Mouse (Mus musculus): Measurements from ENCODE around the gene Lypd3. TPM values are rescaled to one million over a fixed set of nuclear protein-coding genes. Genes with fewer than 3 reads are reported as not detected.
"Not testable (repeated sequence)": the region's sequence is repeated elsewhere in the genome, so short reads cannot be mapped to it uniquely, and the experiment has no call there.

Lypd3 gene
- polyA plus RNA-seq, 1 experiment from 2014 or later, result not detected

GRCm38 (mm10) chr7:24612308-24612910, 23.9 kb upstream of the Lypd3 start:
- POLR2A ChIA-PET, result no interaction called here

GRCm38 (mm10) chr7:24614816-24615215, 21.5 kb upstream of the Lypd3 start:
- no peak for TF ChIP-seq CTCF (IDR thresholded peaks at IDR 0.05)
- H3K27me3 ChIP-seq, result no peaks in the 10 kb centered on the region
- no peak for ATAC-seq
- POLR2A ChIA-PET, result no interaction called here
- CTCF ChIA-PET, result interaction anchor here (0.7 to 2.0 kb wide), 2 partner anchors 14 to 27 kb away, joined by 4 to 6 read pairs; no protein-coding TSS in a partner anchor
- no peak for DNase-seq (ENCODE audit: low read depth, low spot score)
- in situ Hi-C loops (cut with MboI; ENCODE audit: low pct_unique_long_range_greater_than_20kb), result no loop called here

More at GRCm38 (mm10) chr7:24612308-24612910, 23.9 kb upstream of the Lypd3 start:
- ATAC-seq (no peak), DNase-seq (ENCODE audit: low read depth, low spot score) (no peak)
- CTCF ChIA-PET, result interaction anchor here (4.1 kb wide), 1 partner anchor 11 kb away, joined by 21 read pairs; no protein-coding TSS in a partner anchor
- in situ Hi-C loops (cut with MboI; ENCODE audit: low pct_unique_long_range_greater_than_20kb), result no loop called here
- no peak for TF ChIP-seq CTCF (IDR thresholded peaks at IDR 0.05)
- H3K27me3 ChIP-seq, result no peaks in the 10 kb centered on the region

- POLR2A ChIA-PET, result interaction anchor here (0.6 kb wide), 1 partner anchor 23 kb away, joined by 7 read pairs; no protein-coding TSS in a partner anchor
- DNase-seq (ENCODE audit: low read depth, low spot score) (no peak), ATAC-seq (no peak)
Observed at GRCm38 (mm10) chr7:24617763-24618162, 18.6 kb upstream of the Lypd3 start.

GRCm38 (mm10) chr7:24618374-24618773, 18.0 kb upstream of the Lypd3 start:
- H3K27me3 ChIP-seq; POLR2A ChIA-PET; ATAC-seq; DNase-seq (ENCODE audit: low read depth, low spot score); in situ Hi-C loops (cut with MboI; ENCODE audit: low pct_unique_long_range_greater_than_20kb): not testable (repeated sequence)
- CTCF ChIA-PET, result interaction anchor here (1.4 to 2.0 kb wide), 4 partner anchors 10 to 44 kb away, joined by 3 to 7 read pairs (median 5); no protein-coding TSS in a partner anchor

More at GRCm38 (mm10) chr7:24617763-24618162, 18.6 kb upstream of the Lypd3 start:
- CTCF ChIA-PET, result interaction anchor here (1.5 kb wide), 1 partner anchor 24 kb away, joined by 6 read pairs; no protein-coding TSS in a partner anchor
- H3K27me3 ChIP-seq, result no peaks in the 10 kb centered on the region
- TF ChIP-seq CTCF (IDR thresholded peaks at IDR 0.05), result no peak
- in situ Hi-C loops (cut with MboI; ENCODE audit: low pct_unique_long_range_greater_than_20kb), result no loop called here

GRCm38 (mm10) chr7:24619671-24620397, 16.5 kb upstream of the Lypd3 start:
- H3K27me3 ChIP-seq, result no peaks in the 10 kb centered on the region
- in situ Hi-C loops (cut with MboI; ENCODE audit: low pct_unique_long_range_greater_than_20kb), result no loop called here
- ChIA-PET CTCF (interaction anchor here (1.4 to 2.0 kb wide), 3 partner anchors 8 to 43 kb away, joined by 3 to 7 read pairs (median 4); no protein-coding TSS in a partner anchor), POLR2A (no interaction called here)
- TF ChIP-seq CTCF (IDR thresholded peaks at IDR 0.05), result no peak
- no peak for DNase-seq (ENCODE audit: low read depth, low spot score)
- no peak for ATAC-seq

GRCm38 (mm10) chr7:24621193-24621592, 15.2 kb upstream of the Lypd3 start:
- no peak for DNase-seq (ENCODE audit: low read depth, low spot score)
- ChIA-PET POLR2A (no interaction called here), CTCF (no interaction called here)
- H3K27me3 ChIP-seq, result no peaks in the 10 kb centered on the region
- in situ Hi-C loops (cut with MboI; ENCODE audit: low pct_unique_long_range_greater_than_20kb), result no loop called here
- no peak for TF ChIP-seq CTCF (IDR thresholded peaks at IDR 0.05)
- no peak for ATAC-seq

GRCm38 (mm10) chr7:24622967-24623366, 13.4 kb upstream of the Lypd3 start:
- ATAC-seq (no peak), DNase-seq (ENCODE audit: low read depth, low spot score) (no peak)
- CTCF ChIA-PET, result interaction anchor here (1.3 kb wide), 1 partner anchor 29 kb away, joined by 6 read pairs; no protein-coding TSS in a partner anchor
- TF ChIP-seq CTCF (IDR thresholded peaks at IDR 0.05), result no peak
- in situ Hi-C loops (cut with MboI; ENCODE audit: low pct_unique_long_range_greater_than_20kb), result no loop called here
- no peaks in the 10 kb centered on the region for H3K27me3 ChIP-seq
- POLR2A ChIA-PET, result no interaction called here

GRCm38 (mm10) chr7:24628685-24629610, 7.4 kb upstream of the Lypd3 start:
- no peaks in the 10 kb centered on the region for H3K27me3 ChIP-seq
- ATAC-seq (no peak), DNase-seq (ENCODE audit: low read depth, low spot score) (no peak)
- TF ChIP-seq CTCF (IDR thresholded peaks at IDR 0.05), result no peak
- in situ Hi-C loops (cut with MboI; ENCODE audit: low pct_unique_long_range_greater_than_20kb), result no loop called here
- POLR2A ChIA-PET, result no interaction called here
- CTCF ChIA-PET, result interaction anchor here (1.1 to 1.5 kb wide), 2 partner anchors 10 to 34 kb away, joined by 3 to 5 read pairs; no protein-coding TSS in a partner anchor

GRCm38 (mm10) chr7:24629672-24630071, 6.7 kb upstream of the Lypd3 start:
- POLR2A ChIA-PET, result no interaction called here
- no peaks in the 10 kb centered on the region for H3K27me3 ChIP-seq
- in situ Hi-C loops (cut with MboI; ENCODE audit: low pct_unique_long_range_greater_than_20kb), result no loop called here
- DNase-seq (ENCODE audit: low read depth, low spot score) (no peak), ATAC-seq (no peak)
- CTCF ChIA-PET, result no interaction called here
- no peak for TF ChIP-seq CTCF (IDR thresholded peaks at IDR 0.05)

GRCm38 (mm10) chr7:24630116-24630880, 6.1 kb upstream of the Lypd3 start:
- no peak for TF ChIP-seq CTCF (IDR thresholded peaks at IDR 0.05)
- no peaks in the 10 kb centered on the region for H3K27me3 ChIP-seq
- POLR2A ChIA-PET, result no interaction called here
- DNase-seq (ENCODE audit: low read depth, low spot score) (no peak), ATAC-seq (no peak)
- in situ Hi-C loops (cut with MboI; ENCODE audit: low pct_unique_long_range_greater_than_20kb), result no loop called here
- CTCF ChIA-PET, result no interaction called here
